Mouse (Mus musculus) small intestine, adult 2 months (tissue): ENCODE data around the gene Edem1.

Source experiments
- CTCF ChIP-seq: fragments of 200-500 bp; IDR thresholded peaks from 2 replicates; pipeline ENCODE4 v1.5.1; 2012; ENCODE audit warnings: low read depth, mild to moderate bottlenecking, control low read depth, inconsistent platforms, low read length, moderate library complexity, mixed read lengths; ENCODE audit not compliant: insufficient replicate concordance, insufficient read length; ENCODE audit errors: extremely low read depth
- POLR2A ChIP-seq: fragments of 200-500 bp; IDR thresholded peaks from 2 replicates; pipeline ENCODE4 v1.6.1; 2012; ENCODE audit warnings: low read depth, mild to moderate bottlenecking, control low read depth, inconsistent platforms, low read length, moderate library complexity

- no peak for TF ChIP-seq CTCF
- no peak for TF ChIP-seq POLR2A
Observed at GRCm38 (mm10) chr6:108903280-108903679, 74.8 kb downstream of the Edem1 start.
